Mouse (Mus musculus) ES-E14 (cell line): ENCODE results near the gene Syde1.

ENCODE experiments used
- CHD2 ChIP-seq: IDR thresholded peaks from 2 replicates; pipeline ENCODE4 v1.6.1; 2014; ENCODE audit warnings: mild to moderate bottlenecking, low read depth, low read length, inconsistent platforms
- MAFK ChIP-seq: IDR thresholded peaks from 2 replicates; pipeline ENCODE4 v1.6.1; 2014; ENCODE audit warnings: mild to moderate bottlenecking, low read depth, low read length, inconsistent platforms; ENCODE audit not compliant: insufficient read depth
- ZC3H11A ChIP-seq: IDR thresholded peaks from 2 replicates; pipeline ENCODE4 v1.6.1; 2012; ENCODE audit warnings: low read depth, mild to moderate bottlenecking, inconsistent platforms, low read length, borderline replicate concordance

DNA sequence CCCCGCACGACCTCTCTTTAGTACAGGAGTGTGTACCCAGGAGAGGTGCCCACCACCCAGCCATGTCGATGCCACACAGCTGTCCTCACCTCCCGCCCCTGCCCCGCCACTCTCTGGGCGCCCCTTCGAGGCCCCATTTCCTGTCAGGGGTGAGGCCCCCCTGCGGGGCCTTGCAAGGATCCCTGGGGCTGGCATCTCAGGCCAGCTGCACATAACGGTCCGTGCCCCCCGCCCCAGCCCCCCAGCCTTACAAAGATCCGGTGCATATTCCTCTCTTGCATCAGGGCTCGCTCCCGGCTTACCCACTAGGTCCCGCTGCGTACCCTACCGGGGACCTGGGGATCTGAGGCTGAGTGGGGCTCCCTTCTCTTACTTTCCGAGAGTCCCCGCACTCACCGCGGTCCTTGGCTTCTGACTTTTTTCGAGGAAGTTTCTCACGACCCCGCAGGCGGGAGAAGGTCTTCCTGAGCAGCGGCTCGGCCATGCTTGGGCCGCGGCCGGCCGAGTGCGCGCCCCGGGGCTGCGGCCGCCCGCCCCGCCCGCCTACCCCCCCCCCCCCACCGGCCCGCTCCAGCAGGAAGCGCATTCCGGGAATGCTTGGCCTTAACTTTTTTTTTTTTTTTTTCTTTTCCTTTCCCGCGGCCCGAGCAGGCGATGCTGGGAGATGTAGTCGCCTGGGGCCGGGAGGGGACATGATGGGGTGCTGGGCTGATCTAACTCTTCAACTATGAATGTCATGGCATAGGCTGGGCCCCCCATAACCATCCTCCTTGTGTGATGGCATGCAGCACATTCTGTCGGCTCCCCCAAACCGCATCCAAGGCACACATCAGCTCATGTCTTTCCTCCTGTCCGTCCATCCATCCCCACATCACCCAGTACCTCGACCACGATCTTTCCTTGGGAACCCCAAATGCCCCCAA, at the start of gene Syde1:
- TF ChIP-seq MAFK (no peak), ZC3H11A (no peak), CHD2 (no peak)
